Mouse (Mus musculus) hindbrain, embryonic 10.5 days (tissue): ENCODE measurements around the gene Vmn1r203. TPM values are rescaled to one million over a fixed set of nuclear protein-coding genes. Genes with fewer than 3 reads are reported as not detected.
"Not testable (repeated sequence)": the region's sequence is repeated elsewhere in the genome, so short reads cannot be mapped to it uniquely, and the experiment has no call there.

Source experiments
- DNase-seq: peaks from one replicate; pipeline ENCODE4 v3.0.0-alpha.2; 2017; ENCODE audit warnings: low spot score
- H3K27ac ChIP-seq: fragments of 300-500 bp; sonication (generic); 2 replicates; pipeline ENCODE4 v1.5.1; 2016; ENCODE audit warnings: mild to moderate bottlenecking, moderate library complexity
- H3K27me3 ChIP-seq: fragments of 300-500 bp; sonication (generic); 2 replicates; pipeline ENCODE4 v1.6.1; 2016; ENCODE audit warnings: mild to moderate bottlenecking; ENCODE audit not compliant: poor library complexity, insufficient read depth, severe bottlenecking
- H3K36me3 ChIP-seq: fragments of 300-500 bp; sonication (generic); 2 replicates; pipeline ENCODE4 v1.6.1; 2016; ENCODE audit warnings: mild to moderate bottlenecking, moderate library complexity
- H3K4me1 ChIP-seq: fragments of 300-500 bp; sonication (generic); replicated peaks from 2 replicates; pipeline ENCODE4 v1.6.1; 2016; ENCODE audit warnings: mild to moderate bottlenecking
- H3K4me3 ChIP-seq: fragments of 300-500 bp; sonication (generic); 2 replicates; pipeline ENCODE4 v1.5.1; 2016; ENCODE audit warnings: mild to moderate bottlenecking, moderate library complexity
- H3K9me3 ChIP-seq: fragments of 300-500 bp; sonication (generic); 2 replicates; pipeline ENCODE4 v1.6.1; 2016; ENCODE audit warnings: mild to moderate bottlenecking, moderate library complexity
- WGBS: fragments of 180-500 bp; shearing (Covaris S2); methylation state at CpG from one replicate; pipeline ENCODE4 v1.1.7; 2016; 5-methylcytosine and 5-hydroxymethylcytosine counted together
- polyA plus RNA-seq: library from polyadenylated mRNA; unstranded; fragments of >200 nt; fragmentation: Nextera tagmentation; extraction: Ambion mirVana; gene quantifications from 2 replicates; pipeline ENCODE4 v1.2.1, GENCODE M21; 2016

Gene Vmn1r203
- polyA plus RNA-seq: not detected in 2 replicates

DNA sequence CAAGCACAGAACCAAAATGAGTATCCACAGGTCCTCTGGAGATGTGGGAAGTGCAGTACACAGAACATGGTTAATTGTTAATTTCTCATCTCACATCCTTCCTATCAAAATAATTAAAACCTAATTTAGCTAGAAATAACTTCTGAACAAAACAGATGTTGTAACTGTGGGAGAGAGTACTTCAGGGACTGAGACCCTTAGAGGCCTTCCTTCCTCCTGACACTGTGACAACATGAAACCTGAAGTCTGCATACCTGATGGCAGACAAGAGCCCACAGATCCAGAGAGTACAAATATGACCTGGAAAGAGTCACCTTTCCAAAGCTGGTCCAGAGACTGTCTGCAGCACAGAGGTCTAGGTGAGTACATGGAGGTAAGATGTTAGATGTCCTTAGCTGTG is at the start of gene Vmn1r203:
TSS of gene Vmn1r203 (plus strand) at position 301 of the 400 bp plus-strand sequence.
- H3K9me3 ChIP-seq: no peaks in the 10 kb centered on the region
- no peaks in the 10 kb centered on the region for H3K27me3 ChIP-seq
- H3K36me3 ChIP-seq: no peaks in the 10 kb centered on the region
- H3K27ac ChIP-seq: no peak within 1 kb of the TSS
- no peak for DNase-seq
- H3K4me3 ChIP-seq: no peak within 1 kb of the TSS
- no peaks in the 10 kb centered on the region for H3K4me1 ChIP-seq

GRCm38 (mm10) chr13:22471623-22472022 is 46.3 kb upstream of the Vmn1r203 start, which contains the start of gene Vmn1r201:
Vmn1r201 (plus strand) TSS chr13:22471923.
- no peak within 1 kb of the TSS for H3K27ac ChIP-seq
- 77% methylated on average over 1 of the region's 1 CpGs for WGBS
- DNase-seq: no peak
- H3K9me3 ChIP-seq: no peaks in the 10 kb centered on the region
- H3K27me3 ChIP-seq: no peaks in the 10 kb centered on the region
- H3K4me1 ChIP-seq: no peaks in the 10 kb centered on the region
- H3K36me3 ChIP-seq: no peaks in the 10 kb centered on the region
- no peak within 1 kb of the TSS for H3K4me3 ChIP-seq

GRCm38 (mm10) chr13:22502431-22502830 is 15.5 kb upstream of the Vmn1r203 start:
- H3K4me1 ChIP-seq: no peaks in the 10 kb centered on the region
- H3K27me3 ChIP-seq: no peaks in the 10 kb centered on the region
- no peaks in the 10 kb centered on the region for H3K9me3 ChIP-seq
- no peak for DNase-seq
- no peak overlapping the region for H3K27ac ChIP-seq
- H3K4me3 ChIP-seq: no peak overlapping the region
- no peaks in the 10 kb centered on the region for H3K36me3 ChIP-seq
- 66% methylated on average over 3 of the region's 3 CpGs for WGBS

- Histone ChIP-seq H3K4me3 (no peak within 1 kb of the TSS), H3K9me3 (no peaks in the 10 kb centered on the region), H3K4me1 (no peaks in the 10 kb centered on the region), H3K27me3 (no peaks in the 10 kb centered on the region), H3K36me3 (no peaks in the 10 kb centered on the region), H3K27ac (no peak within 1 kb of the TSS)
- DNase-seq: no peak
Measured at GRCm38 (mm10) chr13:22505281-22505680, 12.6 kb upstream of the Vmn1r203 start, which contains the start of gene Vmn1r202. Vmn1r202 (minus strand) TSS chr13:22505381.

- DNase-seq, H3K9me3 ChIP-seq, H3K4me3 ChIP-seq, H3K4me1 ChIP-seq, H3K36me3 ChIP-seq, H3K27me3 ChIP-seq, H3K27ac ChIP-seq: not testable (repeated sequence)
- WGBS: 63% methylated on average over 1 of the region's 1 CpGs
Measured at GRCm38 (mm10) chr13:22552898-22553297, 35.0 kb downstream of the Vmn1r203 start, which contains the start of gene Vmn1r204. Vmn1r204 (plus strand) TSS chr13:22553198.

GRCm38 (mm10) chr13:22574911-22575310 is 57.0 kb downstream of the Vmn1r203 start:
- H3K4me1 ChIP-seq: not testable (repeated sequence)

More at GRCm38 (mm10) chr13:22574911-22575310, 57.0 kb downstream of the Vmn1r203 start:
- H3K4me3 ChIP-seq, H3K27ac ChIP-seq, H3K9me3 ChIP-seq, H3K27me3 ChIP-seq, H3K36me3 ChIP-seq, DNase-seq: not testable (repeated sequence)
- WGBS: 83% methylated on average over 3 of the region's 3 CpGs

Other genes starting within 250 kb of the Vmn1r203 start
- gene Vmn1r195, start 247.6 kb upstream of the Vmn1r203 start, polyA plus RNA-seq: not detected in 2 replicates
- gene Vmn1r196, start 228.2 kb upstream of the Vmn1r203 start, polyA plus RNA-seq: not detected in 2 replicates
- gene Vmn1r197, start 193.5 kb upstream of the Vmn1r203 start, polyA plus RNA-seq: not detected in 2 replicates
- not detected in 2 replicates for gene Vmn1r198, start 167.8 kb upstream of the Vmn1r203 start, polyA plus RNA-seq
- not detected in 2 replicates for gene Vmn1r199, start 138.3 kb upstream of the Vmn1r203 start, polyA plus RNA-seq
- gene Vmn1r200, start 127.7 kb upstream of the Vmn1r203 start, polyA plus RNA-seq: not detected in 2 replicates
- gene Vmn1r201, start 46.2 kb upstream of the Vmn1r203 start, polyA plus RNA-seq: not detected in 2 replicates
- gene Vmn1r202, start 12.7 kb upstream of the Vmn1r203 start, polyA plus RNA-seq: 0.02 TPM in 1 of 2 replicates, not detected in the other
- gene Vmn1r204, start 35.1 kb downstream of the Vmn1r203 start, polyA plus RNA-seq: not detected in 2 replicates
- gene Vmn1r205, start 74.9 kb downstream of the Vmn1r203 start, polyA plus RNA-seq: not detected in 2 replicates
- not detected in 2 replicates for gene Vmn1r206, start 106.1 kb downstream of the Vmn1r203 start, polyA plus RNA-seq
- not detected in 2 replicates for gene Vmn1r207-ps, start 211.5 kb downstream of the Vmn1r203 start, polyA plus RNA-seq